Mouse (Mus musculus) right cerebral cortex, postnatal 25 days (tissue): ENCODE results near the gene Suv39h2.

Experiments
- DNase-seq: peaks from one replicate; pipeline ENCODE4 v3.0.0; 2022

The Suv39h2 gene

GRCm38 (mm10) chr2:3474861-3475283 lies at the start of gene Suv39h2:
Suv39h2 (minus strand) TSS chr2:3475031.
- DNase-seq: peak; percentile 97

GRCm38 (mm10) chr2:3522558-3522957 lies 47.7 kb upstream of the Suv39h2 start:
- no peak for DNase-seq

- peak; percentile 97 for DNase-seq
Observed at GRCm38 (mm10) chr2:3512552-3513454, 38.0 kb upstream of the Suv39h2 start, which contains the start of the genes Gm45902, Hspa14 and Cdnf. Gm45902 (minus strand) TSS chr2:3512790. Hspa14 (minus strand) TSS chr2:3512814. Cdnf (plus strand) TSS chr2:3513030.

- no peak for DNase-seq
Observed at GRCm38 (mm10) chr2:3512076-3512475, 37.2 kb upstream of the Suv39h2 start.

GRCm38 (mm10) chr2:3500886-3501285 lies 26.1 kb upstream of the Suv39h2 start:
- no peak for DNase-seq

- DNase-seq: no peak
Observed at GRCm38 (mm10) chr2:3499543-3499942, 24.7 kb upstream of the Suv39h2 start.

- DNase-seq: no peak
Observed at GRCm38 (mm10) chr2:3493833-3494409, 19.1 kb upstream of the Suv39h2 start.

GRCm38 (mm10) chr2:3489816-3490215 lies 15.0 kb upstream of the Suv39h2 start:
- DNase-seq: no peak

GRCm38 (mm10) chr2:3480239-3480638 lies 5.4 kb upstream of the Suv39h2 start:
- DNase-seq: no peak

- no peak for DNase-seq
Observed at GRCm38 (mm10) chr2:3475746-3476251, 968 bp upstream of the Suv39h2 start.

GRCm38 (mm10) chr2:3474361-3474805 lies 448 bp downstream of the Suv39h2 start:
- peak; percentile 59 for DNase-seq

- no peak for DNase-seq
Observed at GRCm38 (mm10) chr2:3473891-3474290, 940 bp downstream of the Suv39h2 start.

GRCm38 (mm10) chr2:3456590-3456989 lies 18.2 kb downstream of the Suv39h2 start:
- no peak for DNase-seq

- no peak for DNase-seq
Observed at GRCm38 (mm10) chr2:3453096-3453495, 21.7 kb downstream of the Suv39h2 start.

- DNase-seq: peak; percentile 43
Observed at GRCm38 (mm10) chr2:3449431-3449830, 25.4 kb downstream of the Suv39h2 start.

- no peak for DNase-seq
Observed at GRCm38 (mm10) chr2:3445984-3446383, 28.8 kb downstream of the Suv39h2 start.

GRCm38 (mm10) chr2:3444206-3444605 lies 30.6 kb downstream of the Suv39h2 start:
- DNase-seq: no peak

GRCm38 (mm10) chr2:3437956-3438355 lies 36.9 kb downstream of the Suv39h2 start:
- DNase-seq: no peak

- DNase-seq: no peak
Observed at GRCm38 (mm10) chr2:3435369-3436061, 39.3 kb downstream of the Suv39h2 start.

GRCm38 (mm10) chr2:3430956-3431355 lies 43.9 kb downstream of the Suv39h2 start:
- no peak for DNase-seq

- DNase-seq: no peak
Observed at GRCm38 (mm10) chr2:3424579-3424910, 50.3 kb downstream of the Suv39h2 start.

- DNase-seq: peak; percentile 90
Observed at GRCm38 (mm10) chr2:3423841-3424578, 50.8 kb downstream of the Suv39h2 start, which contains the start of gene Dclre1c. Dclre1c (plus strand) TSS chr2:3424131.
